Mouse (Mus musculus): ENCODE measurements around the gene Rffl.
A peak's percentile ranks its signal among the peaks of the same experiment; 100 is the strongest.

DNA sequence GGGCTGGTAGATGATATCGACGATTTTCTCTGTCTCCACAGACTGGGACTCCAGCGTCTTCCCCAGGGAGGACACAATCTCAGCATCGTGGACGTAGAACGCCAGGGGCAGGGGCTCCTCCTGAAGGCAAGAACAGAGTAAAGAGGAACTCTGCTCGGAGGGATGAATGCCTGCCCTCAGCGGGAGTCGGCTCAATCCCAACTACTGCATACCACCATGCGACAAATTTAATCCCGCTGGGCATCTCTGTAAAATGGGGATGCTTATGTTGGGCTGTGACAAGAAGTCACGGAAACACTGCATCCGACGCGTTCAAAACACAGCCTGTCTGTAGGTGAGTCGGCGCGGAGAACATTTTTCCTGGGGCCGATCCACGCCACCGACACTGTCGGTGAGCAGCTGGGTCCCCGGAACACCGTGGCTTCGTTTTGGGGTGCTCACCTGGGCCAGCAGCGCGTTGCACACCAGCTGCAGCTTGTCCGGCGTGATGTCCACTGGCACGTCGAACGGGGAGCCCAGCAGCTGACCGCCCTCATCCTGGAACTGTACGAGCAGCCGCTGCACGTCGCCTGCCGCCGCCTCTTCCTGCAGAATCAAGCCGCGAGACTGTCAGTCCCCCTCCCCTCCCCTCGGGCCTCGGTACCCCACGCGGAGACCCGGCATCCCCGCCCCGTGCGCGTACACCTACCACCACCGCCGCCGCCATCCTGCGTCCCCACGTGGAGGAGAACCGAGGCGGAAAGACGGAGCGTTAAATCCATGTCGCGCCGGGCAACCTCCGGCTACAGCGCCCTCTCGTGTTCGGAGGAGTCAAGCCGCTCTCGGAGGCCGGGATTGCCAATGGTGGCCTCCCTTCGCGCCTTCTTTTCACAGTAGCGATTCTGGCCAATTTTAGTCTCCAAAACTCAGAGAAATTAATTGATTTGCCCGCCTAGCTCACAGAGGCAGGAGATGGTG lies 36.9 kb upstream of the Rffl start, which contains the start of gene Nle1:
- peak; percentile 76 for TF ChIP-seq CTCF (IDR thresholded peaks at IDR 0.05; ENCODE audit: extremely low read depth, insufficient read depth, low read length)
- 0 out of 2 replicates have a peak, but pooled peaks have one; percentile 48 for TF ChIP-seq POLR2A (IDR thresholded peaks at IDR 0.05; ENCODE audit: extremely low read depth, insufficient read depth, low read length)
